Mouse (Mus musculus) heart, postnatal 4 days (tissue): Measurements from ENCODE around the gene Crybg3. TPM values are rescaled to one million over a fixed set of nuclear protein-coding genes. Genes with fewer than 3 reads are reported as not detected.
A peak's percentile ranks its signal among the peaks of the same experiment; 100 is the strongest.

ENCODE experiments used
- DNase-seq: peaks from one replicate; pipeline ENCODE4 v3.0.0; 2021
- total RNA-seq, 2 experiments: library from RNA; stranded (reverse); gene quantifications; 2 replicates each; pipeline ENCODE4 v1.2.3; 2021

Crybg3 gene
- total RNA-seq, 2 experiments from 2014 or later, result 85.5 to 86.4 TPM

- no peak for DNase-seq
Observed at GRCm38 (mm10) chr16:59579237-59579636, 21.5 kb downstream of the Crybg3 start.

GRCm38 (mm10) chr16:59573961-59574360 lies 26.8 kb downstream of the Crybg3 start:
- DNase-seq, result no peak

- DNase-seq, result no peak
Observed at GRCm38 (mm10) chr16:59572685-59573084, 28.1 kb downstream of the Crybg3 start.

GRCm38 (mm10) chr16:59570807-59571206 lies 30.0 kb downstream of the Crybg3 start:
- DNase-seq, result no peak

- peak; percentile 18 for DNase-seq
Observed at GRCm38 (mm10) chr16:59569837-59570236, 30.9 kb downstream of the Crybg3 start.

GRCm38 (mm10) chr16:59567721-59568381 lies 32.9 kb downstream of the Crybg3 start:
- DNase-seq, result no peak

- DNase-seq, result peak; percentile 53
Observed at GRCm38 (mm10) chr16:59566437-59566836, 34.3 kb downstream of the Crybg3 start.

GRCm38 (mm10) chr16:59565631-59566030 lies 35.1 kb downstream of the Crybg3 start:
- no peak for DNase-seq

GRCm38 (mm10) chr16:59564025-59564424 lies 36.8 kb downstream of the Crybg3 start:
- no peak for DNase-seq

- no peak for DNase-seq
Observed at GRCm38 (mm10) chr16:59559300-59560200, 41.2 kb downstream of the Crybg3 start.

GRCm38 (mm10) chr16:59558916-59559299 lies 41.9 kb downstream of the Crybg3 start:
- no peak for DNase-seq

GRCm38 (mm10) chr16:59553490-59554161 lies 47.2 kb downstream of the Crybg3 start:
- no peak for DNase-seq

GRCm38 (mm10) chr16:59551507-59551906 lies 49.3 kb downstream of the Crybg3 start:
- no peak for DNase-seq

- no peak for DNase-seq
Observed at GRCm38 (mm10) chr16:59549631-59550030, 51.1 kb downstream of the Crybg3 start.

GRCm38 (mm10) chr16:59548582-59548947 lies 52.2 kb downstream of the Crybg3 start:
- no peak for DNase-seq

GRCm38 (mm10) chr16:59547887-59548581 lies 52.7 kb downstream of the Crybg3 start:
- DNase-seq, result peak; percentile 81

- no peak for DNase-seq
Observed at GRCm38 (mm10) chr16:59547466-59547865, 53.3 kb downstream of the Crybg3 start.

- DNase-seq, result no peak
Observed at GRCm38 (mm10) chr16:59545360-59545759, 55.4 kb downstream of the Crybg3 start.

GRCm38 (mm10) chr16:59541382-59541781 lies 59.4 kb downstream of the Crybg3 start:
- DNase-seq, result no peak

GRCm38 (mm10) chr16:59540944-59541343 lies 59.8 kb downstream of the Crybg3 start:
- no peak for DNase-seq

GRCm38 (mm10) chr16:59535673-59536072 lies 65.1 kb downstream of the Crybg3 start:
- DNase-seq, result no peak

- DNase-seq, result peak; percentile 52
Observed at GRCm38 (mm10) chr16:59534349-59534748, 66.4 kb downstream of the Crybg3 start.

- no peak for DNase-seq
Observed at GRCm38 (mm10) chr16:59532561-59532960, 68.2 kb downstream of the Crybg3 start.
